Mouse (Mus musculus) mouse trophoblast stem cell (cell line): ENCODE measurements around the gene Gsdme.

ENCODE experiments used
- in situ Hi-C, 2 experiments: fragments of 300-500 bp; cut with MseI, MboI; formaldehyde crosslinking; loops; 2 replicates in 1 of 2; 3 replicates in 1 of 2; pipeline ENCODE4 v1.15.1; 2025

Gene Gsdme

DNA sequence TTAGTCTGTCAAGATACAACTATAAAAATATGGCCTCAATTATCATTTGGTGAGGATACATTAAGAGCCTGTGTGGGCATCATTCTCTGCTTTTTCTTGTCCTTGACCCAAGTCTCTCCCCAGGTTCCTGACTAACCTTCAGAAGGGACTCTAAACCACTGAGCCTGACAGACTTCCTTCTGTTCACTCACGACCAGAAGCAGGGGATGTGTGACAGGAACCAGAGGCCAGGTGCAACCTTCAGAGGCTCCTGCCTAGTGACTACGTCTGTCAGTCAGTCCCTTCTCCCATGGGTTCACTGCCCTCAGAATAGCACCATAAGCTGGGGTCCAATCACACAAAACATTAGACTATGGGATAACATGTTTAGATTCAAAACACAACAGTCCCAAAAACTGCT is 16.3 kb downstream of the Gsdme start:
- in situ Hi-C loops = no loop called here

DNA sequence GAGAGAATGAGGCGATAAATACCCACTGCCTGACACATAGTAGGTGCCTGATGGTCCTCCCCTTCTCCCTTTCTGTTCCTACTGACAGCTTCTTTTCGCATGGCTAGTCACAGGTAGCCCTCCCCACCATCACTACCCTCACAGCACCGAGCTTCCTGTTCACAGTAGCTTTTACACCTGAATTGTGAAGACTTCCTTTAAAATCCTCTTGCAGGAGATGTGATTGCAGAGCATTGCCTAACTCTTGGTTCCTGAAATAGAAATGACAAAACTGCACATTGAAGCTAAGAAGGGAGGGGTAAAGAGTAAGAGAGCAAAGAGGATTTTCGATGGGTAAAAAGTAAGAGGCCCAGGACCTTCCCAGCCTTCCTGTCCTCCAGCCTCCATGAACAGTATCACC is 18.7 kb downstream of the Gsdme start:
- in situ Hi-C loops = no loop called here

DNA sequence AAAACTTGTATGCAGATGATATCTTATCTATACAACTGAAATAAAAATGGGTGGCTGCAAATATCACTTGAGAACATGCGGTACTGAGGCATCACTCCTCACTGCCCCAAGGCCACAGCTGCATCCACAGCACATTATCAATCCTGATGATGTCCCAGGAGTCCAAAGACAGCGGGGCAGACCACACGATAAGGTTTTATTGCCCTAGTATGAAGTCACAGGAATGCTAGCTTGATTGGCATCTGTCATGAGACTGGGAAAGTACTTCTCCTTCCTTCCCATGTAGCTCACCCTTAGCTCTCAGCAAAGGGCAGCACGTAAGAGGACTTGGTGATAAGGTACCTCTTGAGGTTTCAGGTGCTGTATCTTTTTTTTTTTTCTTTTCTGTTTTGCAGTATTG is 19.5 kb downstream of the Gsdme start:
- in situ Hi-C loops = no loop called here

DNA sequence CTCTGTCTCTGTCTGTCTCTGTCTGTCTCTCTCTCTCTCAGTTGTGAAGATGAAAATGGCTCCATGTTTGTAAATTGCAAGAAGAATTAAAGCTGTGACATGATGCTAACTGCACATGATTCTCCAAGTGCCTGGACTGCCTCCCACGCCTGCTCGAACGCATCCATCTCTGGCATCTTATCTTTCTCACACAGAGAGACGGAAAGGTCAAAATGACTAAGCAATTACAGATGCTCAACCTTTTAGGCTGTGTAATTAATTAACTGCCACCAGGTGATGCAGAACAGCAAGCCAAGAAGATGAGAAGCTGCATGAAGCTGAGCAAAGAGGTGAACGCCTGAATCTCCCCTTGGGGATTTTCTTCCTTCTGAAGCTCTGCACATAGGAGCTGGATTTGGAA is 23.2 kb downstream of the Gsdme start:
- in situ Hi-C loops = no loop called here

DNA sequence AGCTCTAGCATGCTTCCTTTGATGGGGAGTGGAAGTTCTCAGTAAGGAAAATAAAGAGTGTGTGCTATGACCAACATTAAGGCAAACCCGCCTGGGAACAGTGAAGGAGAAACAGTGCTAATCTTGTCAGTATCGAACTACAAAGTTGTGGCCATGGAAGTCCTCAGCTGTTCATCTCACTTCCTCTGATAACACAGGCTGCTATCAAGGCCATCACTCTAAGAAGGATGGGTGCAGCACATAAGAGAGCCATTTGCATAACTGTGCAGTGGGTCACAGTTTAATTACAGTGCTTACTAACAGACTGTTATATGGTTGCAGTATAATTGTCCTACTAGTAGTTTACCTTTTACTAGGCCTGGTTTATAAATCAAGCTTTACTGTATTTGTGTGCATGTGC is 23.8 kb downstream of the Gsdme start:
- in situ Hi-C loops = no loop called here

DNA sequence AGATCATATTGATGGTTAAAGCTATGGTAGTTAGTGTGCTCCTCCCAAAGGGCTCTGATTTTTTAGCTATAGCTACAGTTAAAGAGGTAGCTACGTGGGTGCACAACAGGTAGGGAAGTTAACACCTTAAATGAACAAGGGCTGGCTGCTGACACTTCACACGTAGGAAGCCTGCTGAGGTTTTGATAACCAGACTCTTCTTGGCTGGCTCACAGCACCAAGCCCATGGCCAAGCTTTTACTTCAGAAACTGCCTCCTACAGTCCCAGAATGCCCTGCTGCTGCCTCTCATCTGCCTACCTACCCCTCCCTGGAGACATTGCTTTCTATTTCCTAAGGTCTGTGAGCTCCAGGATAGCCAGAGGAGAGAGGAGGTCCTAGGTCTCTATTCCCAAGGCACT is 25.7 kb downstream of the Gsdme start:
- in situ Hi-C loops = no loop called here

DNA sequence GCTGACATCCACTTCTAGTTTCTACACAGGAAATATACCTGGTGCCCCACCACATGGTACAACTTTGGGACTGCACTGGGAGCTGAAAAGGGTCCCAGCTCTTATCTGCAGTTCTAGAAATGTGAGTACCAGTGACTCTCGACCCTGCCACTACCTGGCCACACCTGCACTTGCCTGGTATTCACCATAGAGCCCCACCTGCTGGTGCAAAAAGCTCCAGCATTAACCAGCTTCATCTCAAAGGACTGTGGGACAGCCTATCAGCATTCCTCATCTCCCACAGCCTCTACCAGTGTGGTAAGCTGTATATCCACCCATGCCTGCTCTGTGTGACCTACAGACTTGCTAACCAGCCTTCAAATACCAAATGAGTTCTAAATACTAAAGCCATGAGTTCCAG is 30.7 kb downstream of the Gsdme start:
- in situ Hi-C loops = no loop called here

DNA sequence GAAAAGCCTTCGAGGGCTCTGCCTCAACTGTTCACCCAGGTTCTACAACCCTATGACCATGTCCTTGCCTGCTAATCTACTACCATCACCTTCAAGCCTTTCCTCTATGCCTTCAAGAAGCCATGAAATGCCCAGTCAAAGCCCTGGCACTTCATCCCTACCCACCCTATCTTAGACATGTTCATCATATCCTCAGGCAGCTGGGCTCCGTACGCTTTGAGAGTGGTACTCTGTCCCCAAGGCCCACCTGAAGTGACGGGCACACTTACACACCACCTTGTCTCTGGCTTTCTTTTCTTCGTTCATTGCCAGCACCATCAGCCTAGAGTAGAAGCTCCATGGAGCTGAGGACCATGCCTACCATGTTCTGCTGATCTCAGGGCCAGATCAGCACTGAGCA is 32.4 kb downstream of the Gsdme start:
- in situ Hi-C loops = no loop called here

DNA sequence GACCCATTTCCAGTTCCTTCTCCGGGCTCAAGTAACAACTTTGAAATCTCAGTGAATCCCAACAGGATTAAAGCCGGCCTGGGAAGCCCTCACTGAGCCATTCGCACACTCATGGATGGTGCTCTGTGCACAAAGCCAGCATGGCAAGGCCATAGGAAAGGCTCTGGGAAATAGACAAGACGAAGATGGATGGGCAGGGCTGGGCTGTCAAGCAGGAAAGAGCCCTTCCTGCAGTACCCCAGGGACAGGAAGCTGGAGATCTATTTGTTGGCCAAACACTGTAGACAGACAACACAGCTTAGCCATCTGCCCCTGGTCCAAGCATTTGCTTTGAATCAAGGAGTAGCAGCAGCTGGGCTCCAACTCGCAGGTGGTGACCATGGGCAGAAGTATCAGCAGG is 35.5 kb downstream of the Gsdme start:
- in situ Hi-C loops = no loop called here

DNA sequence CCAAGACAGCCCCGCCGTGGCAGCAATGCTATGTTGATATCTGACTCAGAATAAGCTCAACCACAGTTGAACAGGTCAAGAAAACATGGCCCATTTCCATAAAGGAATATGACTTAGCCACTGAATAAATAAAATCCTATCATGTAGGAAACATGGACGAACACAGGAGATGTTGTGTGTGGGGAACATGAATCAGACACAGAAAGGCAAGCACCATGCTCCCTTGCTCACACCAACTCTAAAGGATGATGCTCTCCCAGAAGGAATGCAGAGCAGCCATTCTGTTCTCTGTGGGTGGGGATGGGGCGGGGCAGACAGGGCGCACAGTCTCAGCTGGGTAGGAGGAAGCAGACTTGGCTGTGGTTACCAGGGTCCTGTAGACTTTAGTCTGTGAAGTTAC is 38.4 kb downstream of the Gsdme start:
- in situ Hi-C loops = no loop called here

DNA sequence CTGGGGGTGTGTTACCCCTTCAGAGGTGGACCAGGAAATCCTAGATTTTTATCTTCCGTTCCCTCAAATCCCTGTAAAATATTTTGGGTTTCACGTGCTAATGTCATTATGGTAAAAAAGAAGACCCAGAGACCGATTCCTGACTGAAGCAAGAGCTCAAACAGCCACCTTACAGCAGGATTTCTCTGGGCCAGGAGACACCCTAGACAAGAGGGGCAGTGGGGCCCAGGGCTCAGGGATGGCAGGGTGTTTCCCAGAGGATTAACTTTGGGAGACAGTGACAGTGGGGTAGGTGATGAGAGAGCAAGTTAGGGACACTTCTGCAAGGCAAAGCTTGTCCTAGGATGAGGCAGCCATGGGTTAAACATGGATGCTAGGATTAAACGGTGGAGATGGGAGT is 40.1 kb downstream of the Gsdme start:
- in situ Hi-C loops = no loop called here

DNA sequence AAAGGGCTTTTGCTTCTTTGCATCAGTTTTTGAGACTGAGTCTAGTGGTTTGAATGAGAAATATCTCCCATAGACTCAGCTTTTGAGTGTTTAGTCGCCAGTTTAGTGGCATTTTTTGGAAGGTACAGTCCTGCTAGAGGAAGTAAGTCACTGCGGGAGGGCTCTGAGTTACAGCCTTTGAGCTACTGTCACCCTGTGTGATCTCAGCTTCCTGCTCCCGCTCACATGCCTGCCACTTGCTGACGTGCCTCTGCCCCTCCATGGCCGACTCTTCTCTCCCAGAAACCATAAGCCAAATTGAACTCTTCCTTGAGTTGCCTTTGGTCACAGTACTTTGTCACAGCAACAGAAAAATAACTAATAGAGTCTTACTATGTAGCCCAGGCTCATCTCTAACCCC is 40.7 kb downstream of the Gsdme start:
- in situ Hi-C loops = no loop called here

DNA sequence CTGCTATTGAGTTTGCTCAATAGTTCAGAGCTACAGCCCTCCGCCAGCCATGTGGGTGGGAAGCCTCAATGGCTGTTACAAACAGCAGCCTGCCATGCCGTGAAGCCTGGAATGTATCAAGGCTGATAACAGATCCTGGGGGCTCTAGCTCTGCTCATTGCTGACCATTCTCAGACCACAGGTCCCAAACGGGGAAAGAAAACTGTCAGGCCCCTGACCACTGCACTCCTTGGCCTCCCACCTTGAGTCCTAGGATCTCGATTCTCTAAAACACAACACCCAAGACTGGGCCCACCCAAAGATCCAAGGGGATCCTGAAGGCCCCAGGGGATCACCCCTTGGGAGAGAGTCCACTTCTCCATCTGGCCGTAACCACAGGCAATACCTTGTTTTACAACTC is 41.3 kb downstream of the Gsdme start:
- in situ Hi-C loops = no loop called here

DNA sequence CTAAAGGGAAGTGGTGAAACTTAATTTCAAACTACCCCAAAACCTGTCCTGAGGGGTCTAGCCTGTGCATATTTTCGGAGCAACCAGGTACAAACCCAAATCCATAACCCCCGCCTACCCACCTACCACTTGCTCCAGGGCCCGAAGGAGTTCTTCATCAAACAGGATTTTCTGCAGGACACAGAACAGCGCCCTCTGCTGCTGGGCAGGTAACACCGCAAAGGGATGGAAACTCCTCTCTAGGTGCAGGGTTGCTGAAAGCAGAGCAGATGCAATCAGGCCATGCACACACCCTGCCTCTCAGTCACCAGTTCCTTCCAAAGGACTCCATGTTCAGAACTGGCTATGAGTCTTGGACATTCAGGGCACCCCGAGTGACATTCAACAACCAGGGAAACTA is 42.8 kb downstream of the Gsdme start:
- in situ Hi-C loops = no loop called here

DNA sequence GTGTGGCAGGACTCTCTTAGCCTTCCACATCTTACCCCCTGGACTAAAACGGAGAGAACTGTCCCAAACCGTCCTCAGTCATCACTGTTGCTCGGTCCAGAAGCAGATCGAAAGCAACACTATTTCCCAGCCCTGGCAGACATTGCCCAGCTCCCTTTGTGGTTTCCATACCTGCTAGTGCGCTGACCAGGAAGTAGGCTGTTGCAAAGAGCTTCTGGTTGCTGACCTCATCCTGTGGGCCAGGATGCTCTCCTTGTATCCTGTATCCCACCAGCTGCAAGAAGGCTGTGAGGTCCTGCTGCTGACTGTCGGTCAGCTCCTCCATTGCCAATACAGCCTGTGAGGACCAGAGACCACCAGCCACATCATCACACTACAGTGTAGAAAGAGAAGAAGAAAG is 44.6 kb downstream of the Gsdme start:
- in situ Hi-C loops = no loop called here

DNA sequence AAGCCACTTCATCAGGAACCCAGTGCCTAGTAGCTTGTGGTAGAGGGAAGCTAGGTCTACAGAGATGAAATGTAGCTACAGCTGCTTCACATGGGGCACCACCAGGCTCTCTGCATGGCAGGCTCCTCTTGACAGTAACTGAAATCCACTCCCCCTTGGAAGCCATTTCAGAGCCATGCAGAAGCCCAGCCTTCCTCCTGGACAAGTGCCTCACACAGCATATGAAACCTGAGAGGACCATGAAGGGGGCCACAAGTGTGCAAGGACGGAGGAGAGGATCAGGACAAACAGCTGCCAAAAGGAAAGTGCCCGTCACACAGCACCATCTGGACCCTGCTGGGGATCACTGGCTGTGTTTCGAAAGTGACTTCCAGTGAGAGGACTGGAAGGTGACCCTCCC is 45.0 kb downstream of the Gsdme start:
- in situ Hi-C loops = no loop called here

DNA sequence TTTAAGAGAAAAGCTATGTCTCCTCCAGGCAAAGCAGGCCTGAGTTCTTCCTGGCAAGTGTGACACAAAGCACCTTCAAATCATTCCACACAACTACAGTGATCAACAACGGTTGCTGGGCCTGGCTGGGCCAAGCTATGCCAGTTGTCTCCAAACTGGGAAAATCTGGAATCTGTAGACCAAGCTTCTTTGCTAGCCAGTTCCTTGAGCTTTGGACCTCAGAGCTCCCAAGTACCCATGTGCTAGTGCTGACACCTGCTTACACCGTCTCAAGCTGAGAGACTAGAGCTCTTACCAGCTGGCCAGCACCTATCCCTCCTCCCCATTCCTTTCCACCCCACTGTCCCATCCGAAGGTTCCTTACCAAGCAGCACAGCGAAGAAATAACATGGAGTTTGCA is 47.7 kb downstream of the Gsdme start:
- in situ Hi-C loops = no loop called here

DNA sequence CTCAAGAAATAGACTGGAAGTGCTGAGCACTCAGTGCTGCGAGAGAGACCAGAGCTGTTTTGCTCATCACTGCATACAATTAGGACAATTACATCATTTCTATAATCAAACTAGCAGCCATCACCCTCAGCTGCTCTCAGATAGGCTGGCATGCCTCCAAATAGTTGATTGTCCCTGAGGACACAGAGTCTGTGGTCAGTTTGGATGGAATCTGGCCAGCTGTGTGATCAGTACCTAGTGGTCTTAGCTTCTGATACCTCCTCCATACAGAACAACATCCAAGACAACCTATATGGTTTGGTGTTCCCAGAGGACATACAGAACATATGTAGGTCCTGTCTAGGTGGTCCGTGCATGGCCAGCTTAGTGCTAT is 48.3 kb downstream of the Gsdme start:
- in situ Hi-C loops = no loop called here

DNA sequence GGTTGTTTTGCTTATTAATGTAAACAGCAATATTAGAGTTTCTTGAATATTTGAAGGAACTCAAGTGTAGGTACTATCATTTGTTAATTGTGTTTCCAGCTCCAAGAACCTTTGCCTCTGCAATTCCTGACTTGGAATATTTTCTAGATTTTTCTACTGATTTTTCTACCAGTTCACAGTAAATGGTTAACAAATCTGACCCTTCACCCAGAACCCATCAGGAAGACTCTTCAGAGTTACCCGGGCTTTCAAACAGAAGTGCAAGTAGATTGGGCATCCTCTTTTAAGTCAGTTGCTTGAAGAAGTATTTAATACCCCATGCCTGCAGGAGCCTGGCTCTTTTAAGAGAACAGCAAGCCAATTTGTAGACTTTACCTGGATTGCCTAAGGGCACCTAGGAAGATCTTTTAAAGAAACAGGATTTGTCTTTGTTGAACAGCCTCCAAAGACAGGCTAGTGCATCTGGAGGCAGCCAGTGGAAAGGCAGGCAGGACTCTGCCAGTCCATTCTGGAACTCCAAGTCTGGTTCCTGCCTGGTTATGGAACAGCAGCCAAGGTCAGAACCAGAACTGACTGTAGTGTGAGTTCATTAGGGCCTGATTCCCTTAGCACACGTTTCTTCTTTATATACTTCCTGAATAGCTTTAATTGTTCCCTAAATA is 48.8 kb downstream of the Gsdme start:
- in situ Hi-C loops = no loop called here

DNA sequence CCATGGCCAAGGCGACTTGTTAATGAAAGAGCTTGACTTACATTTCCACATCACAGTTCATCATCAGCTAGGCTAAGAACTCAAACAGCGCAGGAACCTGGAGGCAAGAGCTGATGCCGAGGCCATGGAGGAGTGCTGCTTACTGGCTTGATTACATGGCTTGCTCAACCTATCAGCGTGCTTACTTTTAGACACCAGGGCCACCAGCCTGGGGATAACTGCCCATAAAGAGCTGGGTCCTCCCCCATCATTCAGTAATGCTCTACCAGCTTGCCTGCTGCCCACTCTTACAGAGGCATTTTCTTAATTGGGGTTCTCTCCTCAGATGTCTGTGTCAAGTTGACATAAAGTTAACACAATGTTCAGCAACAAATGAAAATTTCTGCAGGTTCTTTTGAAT is 58.6 kb downstream of the Gsdme start:
- in situ Hi-C loops = no loop called here

DNA sequence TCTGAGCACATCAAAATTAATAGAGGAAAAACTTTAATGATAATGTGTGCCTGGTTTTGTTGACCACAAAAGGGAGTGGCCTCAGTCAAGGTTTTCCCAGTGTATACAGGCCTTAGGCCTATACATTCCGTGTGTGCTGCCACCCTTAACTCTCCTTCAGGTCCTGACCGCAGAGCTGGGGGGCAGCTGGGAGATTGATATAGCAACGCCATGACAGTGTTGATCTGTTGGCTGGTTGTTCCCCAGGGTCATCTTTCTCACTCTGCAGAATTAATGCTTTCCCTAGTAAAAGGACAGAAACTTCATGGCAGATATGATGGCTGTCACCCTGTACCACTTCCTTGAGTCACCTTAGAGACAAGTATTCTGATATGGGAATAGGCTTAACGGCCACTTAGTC is 59.3 kb downstream of the Gsdme start:
- in situ Hi-C loops = no loop called here

DNA sequence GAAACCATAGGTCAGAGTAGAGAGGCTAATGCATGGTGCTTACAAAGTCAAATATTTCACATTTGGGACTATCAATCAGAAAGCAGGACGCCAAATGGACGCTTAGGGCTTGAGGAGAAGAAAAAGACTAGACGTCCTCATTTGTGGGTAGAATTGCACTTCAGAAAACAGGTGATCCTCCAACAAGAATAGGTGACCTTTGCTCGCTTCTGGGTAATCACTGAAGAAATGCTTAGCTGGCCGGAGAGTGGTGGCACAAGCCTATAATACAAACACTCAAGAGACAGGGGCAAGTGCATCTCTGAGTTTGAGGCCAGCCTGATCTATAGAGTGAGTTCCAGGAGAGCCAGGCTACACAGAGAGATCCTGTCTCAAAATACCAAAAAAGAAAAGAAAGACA is 69.8 kb downstream of the Gsdme start:
- in situ Hi-C loops = no loop called here

DNA sequence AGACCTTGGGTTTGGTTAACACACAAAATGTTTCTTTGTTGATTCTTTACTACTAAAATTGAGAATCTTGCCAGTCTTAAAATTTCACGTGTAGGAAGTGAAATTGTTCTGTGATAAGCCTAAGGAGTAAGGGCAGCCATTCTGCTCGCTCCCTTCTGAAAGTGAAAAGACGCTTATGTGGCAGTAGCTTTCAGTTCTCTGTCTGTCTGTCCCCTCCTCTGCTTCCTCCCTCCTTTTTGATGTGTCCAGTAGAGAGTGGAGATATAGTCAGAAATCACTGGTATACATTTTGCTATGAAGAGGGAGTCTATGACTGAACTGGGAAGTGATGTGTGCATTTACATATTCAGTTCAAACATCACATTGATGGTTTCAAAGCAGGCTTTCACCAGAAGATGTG is 70.8 kb downstream of the Gsdme start:
- in situ Hi-C loops = no loop called here

DNA sequence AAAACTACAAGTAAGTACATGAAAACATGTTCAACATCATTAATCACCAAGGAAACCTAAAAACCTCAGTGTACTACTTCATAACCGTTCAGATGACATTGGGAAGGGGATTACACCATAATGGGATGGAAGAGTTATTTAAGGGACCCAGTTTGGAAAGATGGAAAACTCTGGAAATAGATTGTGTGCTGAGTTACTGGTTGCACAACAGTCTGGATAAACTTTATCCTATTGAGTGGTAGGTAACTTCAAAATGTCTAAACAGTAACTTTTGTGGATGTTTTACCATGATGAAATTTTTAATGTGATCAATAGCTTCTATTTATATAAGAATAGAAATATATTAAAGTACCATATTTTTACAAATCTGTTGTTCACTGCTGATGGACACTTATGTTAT is 71.5 kb downstream of the Gsdme start:
- in situ Hi-C loops = no loop called here

DNA sequence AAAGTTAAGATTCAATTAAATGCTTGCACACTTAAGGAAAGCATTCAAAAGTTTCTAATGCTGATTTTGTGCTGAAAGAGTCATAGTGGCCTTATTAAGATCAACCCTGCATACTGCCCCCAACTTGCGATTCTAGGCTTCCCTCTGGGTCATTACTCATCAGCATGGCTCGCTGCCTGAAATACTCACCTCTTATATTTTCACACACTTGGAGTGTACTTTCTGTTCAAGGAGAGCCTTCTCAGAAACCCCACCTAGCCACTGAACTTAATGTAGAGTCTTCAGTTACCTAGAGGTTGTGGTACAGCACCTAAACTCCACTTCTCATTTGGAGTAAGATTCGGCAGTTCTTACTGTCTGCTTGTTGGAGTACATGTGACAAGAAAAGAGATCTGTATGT is 72.1 kb downstream of the Gsdme start:
- in situ Hi-C loops = no loop called here
